In the genomic region with DNA sequence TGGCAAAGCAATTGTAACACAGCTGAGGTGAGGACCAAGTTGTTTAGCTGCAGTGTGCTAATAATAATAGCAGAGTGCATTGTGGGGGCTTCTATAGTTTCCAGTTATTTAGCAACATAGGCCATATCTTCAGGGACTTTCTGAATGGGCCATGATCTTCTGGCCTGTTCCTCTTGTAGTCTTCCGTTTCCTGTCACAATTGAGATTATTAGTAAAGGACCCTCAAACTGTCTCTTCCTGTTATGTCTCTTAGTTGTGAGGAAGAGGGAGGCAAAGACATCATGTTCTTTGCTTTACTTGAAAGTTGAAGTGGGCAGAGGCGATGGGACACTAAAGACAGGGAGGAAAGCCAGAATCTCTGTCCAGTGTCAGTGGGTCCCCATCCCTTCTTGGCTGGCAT, we compare ENCODE assay signal across 12 mouse cellular contexts.
"Had no signal": no experiment of that assay in that cellular context is flagged by ENCODE, and none has a peak within 500 bp of the region (broad histone marks: within the 10 kb centered on the region; RNA-seq: fewer than 3 reads in every experiment).

No protein-coding gene starts in this region.

- H3K27ac ChIP-seq: layer of hippocampus, adult 2 months; limb, embryonic 13.5 days; liver, embryonic 13.5 days; midbrain, embryonic 13.5 days had no signal

- DNase-seq: kidney, adult 18-20 months; kidney, postnatal 10 days; kidney, postnatal 4 days; liver, embryonic 13.5 days; lung, adult 18-20 months; right cerebral cortex, adult 18-20 months; right cerebral cortex, postnatal 25 days; spleen, adult 18-20 months; thymus, postnatal 4 days had no signal

- H3K4me3 ChIP-seq: layer of hippocampus, adult 2 months; limb, embryonic 13.5 days; liver, embryonic 13.5 days; midbrain, embryonic 13.5 days had no signal

- H3K4me2 ChIP-seq: limb, embryonic 13.5 days; liver, embryonic 13.5 days; midbrain, embryonic 13.5 days had no signal

- H3K9ac ChIP-seq: limb, embryonic 13.5 days; liver, embryonic 13.5 days; midbrain, embryonic 13.5 days had no signal

- H3K36me3 ChIP-seq: limb, embryonic 13.5 days; liver, embryonic 13.5 days; midbrain, embryonic 13.5 days had no signal

- H3K9me3 ChIP-seq: liver, embryonic 13.5 days; midbrain, embryonic 13.5 days had no signal

- ATAC-seq: midbrain, embryonic 13.5 days had no signal

- H3K4me1 ChIP-seq: liver, embryonic 13.5 days had no signal

- H3K27me3 ChIP-seq: limb, embryonic 13.5 days; liver, embryonic 13.5 days; midbrain, embryonic 13.5 days had no signal
